Mouse (Mus musculus) ES-E14 (cell line): ENCODE results near the gene Ndufa5. TPM values are rescaled to one million over a fixed set of nuclear protein-coding genes. Genes with fewer than 3 reads are reported as not detected.

Source experiments
- DNase-seq: peaks from one replicate; pipeline ENCODE4 v3.0.0-alpha.2; 2013; ENCODE audit warnings: low read depth, low spot score
- H3K27ac ChIP-seq: 2 replicates; pipeline ENCODE4 v1.5.1; 2012; ENCODE audit warnings: low read depth, mild to moderate bottlenecking, low read length, moderate library complexity, mixed read lengths; ENCODE audit not compliant: poor library complexity, insufficient read depth, severe bottlenecking
- H3K36me3 ChIP-seq: 2 replicates; pipeline ENCODE4 v1.6.1; 2012; ENCODE audit warnings: mild to moderate bottlenecking, low read length, moderate library complexity, mixed read lengths; ENCODE audit not compliant: control insufficient read depth, poor library complexity, insufficient read depth, severe bottlenecking
- H3K4me1 ChIP-seq, 2 experiments: fragments of 150-350 bp in 1 of 2; sonication (generic) in 1 of 2; 2 replicates each; pipeline ENCODE4 v1.6.1; 2012; ENCODE audit warnings: low read length in 2 of 2, mild to moderate bottlenecking in 1 of 2, mixed read lengths in 1 of 2; ENCODE audit not compliant: control insufficient read depth in 2 of 2, insufficient read depth in 2 of 2, poor library complexity in 1 of 2
- H3K4me3 ChIP-seq, 2 experiments: fragments of 150-350 bp in 1 of 2; sonication (generic) in 1 of 2; 2 replicates each; pipeline ENCODE4 v1.5.1; 2012; ENCODE audit warnings: low read length in 2 of 2, low read depth in 1 of 2, mild to moderate bottlenecking in 1 of 2, mixed read lengths in 1 of 2; ENCODE audit not compliant: insufficient read depth in 1 of 2, poor library complexity in 1 of 2, severe bottlenecking in 1 of 2
- H3K9ac ChIP-seq: 2 replicates; pipeline ENCODE4 v1.6.1; 2012; ENCODE audit warnings: low read depth, mild to moderate bottlenecking, low read length, mixed read lengths; ENCODE audit not compliant: poor library complexity, insufficient read depth, severe bottlenecking
- H3K9me3 ChIP-seq: fragments of 150-350 bp; sonication (generic); 2 replicates; pipeline ENCODE4 v1.6.1; 2012; ENCODE audit warnings: low read depth, mild to moderate bottlenecking, low read length; ENCODE audit not compliant: control insufficient read depth, insufficient read depth
- CHD2 ChIP-seq: IDR thresholded peaks from 2 replicates; pipeline ENCODE4 v1.6.1; 2014; ENCODE audit warnings: mild to moderate bottlenecking, low read depth, low read length, inconsistent platforms
- HCFC1 ChIP-seq: IDR thresholded peaks from 2 replicates; pipeline ENCODE4 v1.6.1; 2012; ENCODE audit warnings: low read length, inconsistent platforms, borderline replicate concordance; ENCODE audit not compliant: insufficient read depth
- MAFK ChIP-seq: IDR thresholded peaks from 2 replicates; pipeline ENCODE4 v1.6.1; 2014; ENCODE audit warnings: mild to moderate bottlenecking, low read depth, low read length, inconsistent platforms; ENCODE audit not compliant: insufficient read depth
- ZC3H11A ChIP-seq: IDR thresholded peaks from 2 replicates; pipeline ENCODE4 v1.6.1; 2012; ENCODE audit warnings: low read depth, mild to moderate bottlenecking, inconsistent platforms, low read length, borderline replicate concordance
- ZNF384 ChIP-seq: IDR thresholded peaks from 2 replicates; pipeline ENCODE4 v1.6.1; 2012; ENCODE audit warnings: low read depth, low read length, inconsistent platforms
- in situ Hi-C, 2 experiments: fragments of 600-800 bp; cut with MboI; formaldehyde crosslinking; loops; one replicate each; pipeline ENCODE4 v1.15.1; 2025; ENCODE audit warnings: low sequenced_read_pairs in 2 of 2, inconsistent platforms in 1 of 2; ENCODE audit not compliant: unreplicated experiment in 2 of 2
- total RNA-seq: library from RNA; depleted of rRNA; stranded (reverse); fragments of 300-350 nt; gene quantifications from 2 replicates; pipeline ENCODE4 v1.2.3, GENCODE M21; 2012; rRNA removed

Gene Ndufa5
- total RNA-seq, 1 experiment = 182 TPM

DNA sequence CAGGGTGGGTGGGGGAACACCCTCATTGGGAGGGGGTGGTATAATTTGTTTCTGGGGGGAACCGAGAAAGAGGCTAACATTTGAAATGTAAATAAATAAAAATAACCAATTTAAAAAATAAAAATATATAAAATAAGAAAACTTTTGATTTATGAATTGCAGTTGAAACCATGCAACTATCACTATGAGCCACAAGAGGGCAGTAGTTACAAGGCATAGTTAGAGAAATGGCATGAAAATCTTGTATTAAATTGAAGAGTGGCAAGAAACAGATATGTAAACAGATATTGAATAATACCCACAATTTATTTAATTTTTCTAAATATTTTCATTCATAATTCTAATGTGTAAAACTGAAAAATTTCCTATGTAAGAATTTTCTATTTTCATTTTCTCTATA, 37.5 kb downstream of the Ndufa5 start:
- TF ChIP-seq HCFC1 (no peak), ZNF384 (no peak), MAFK (no peak), ZC3H11A (no peak), CHD2 (no peak)
- no peak overlapping the region for H3K27ac ChIP-seq
- DNase-seq = no peak
- no peak overlapping the region for H3K4me3 ChIP-seq
- no peak overlapping the region for H3K9ac ChIP-seq
- H3K9me3 ChIP-seq = no peaks in the 10 kb centered on the region
- in situ Hi-C loops = no loop called here
- no peaks in the 10 kb centered on the region for H3K36me3 ChIP-seq
- H3K4me1 ChIP-seq = no peaks in the 10 kb centered on the region

DNA sequence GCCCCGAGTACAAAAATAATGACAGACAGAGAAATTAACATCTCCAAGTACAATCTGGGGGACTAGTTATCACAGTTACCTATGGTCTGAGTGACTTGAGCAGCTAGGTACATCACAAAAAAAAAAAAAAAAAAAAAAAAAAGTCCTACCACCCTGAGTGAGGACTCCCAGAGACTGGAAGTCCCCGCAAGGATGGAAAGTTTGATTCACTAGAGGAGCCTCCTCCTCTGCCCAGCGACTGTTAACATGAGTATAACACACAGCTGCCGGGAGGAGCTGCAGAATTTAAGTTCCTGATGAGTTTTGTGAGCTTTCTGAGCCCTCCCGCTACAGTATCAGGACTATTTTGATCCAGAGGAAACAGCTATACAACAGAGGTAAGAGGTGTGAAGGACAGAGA, 41.3 kb downstream of the Ndufa5 start:
- H3K27ac ChIP-seq = no peak overlapping the region
- no peaks in the 10 kb centered on the region for H3K4me1 ChIP-seq
- no peaks in the 10 kb centered on the region for H3K36me3 ChIP-seq
- no peak overlapping the region for H3K9ac ChIP-seq
- H3K9me3 ChIP-seq = no peaks in the 10 kb centered on the region
- TF ChIP-seq HCFC1 (no peak), ZNF384 (no peak), MAFK (no peak), ZC3H11A (no peak), CHD2 (no peak)
- in situ Hi-C loops = no loop called here
- no peak overlapping the region for H3K4me3 ChIP-seq
- DNase-seq = no peak

DNA sequence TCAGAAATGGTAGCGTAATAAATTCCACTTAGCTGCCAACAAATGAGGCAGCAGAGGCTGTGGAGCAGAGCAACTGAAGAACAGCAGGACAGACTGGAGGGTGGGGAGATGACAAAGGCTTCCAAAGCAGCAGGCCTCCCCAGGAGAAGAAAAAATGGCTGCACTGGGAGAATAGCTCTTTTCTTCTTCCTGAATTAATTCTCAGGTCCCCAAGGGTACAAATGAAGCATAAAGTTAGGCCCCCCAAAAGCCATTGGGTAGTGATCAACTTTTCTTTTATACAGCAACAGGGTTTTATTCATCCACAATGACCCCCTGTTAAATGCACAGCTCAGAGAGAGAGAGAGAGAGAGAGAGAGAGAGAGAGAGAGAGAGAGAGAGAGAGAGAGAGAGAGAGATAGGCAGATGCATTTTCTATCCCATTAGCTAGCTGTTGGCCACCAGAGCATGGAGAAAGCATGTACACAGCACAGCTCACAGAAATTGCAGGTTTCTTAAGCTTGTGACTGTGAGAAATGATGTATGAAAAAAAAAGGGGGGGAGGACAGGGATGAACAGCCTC, 57.2 kb downstream of the Ndufa5 start:
- H3K4me1 ChIP-seq = no peaks in the 10 kb centered on the region
- H3K4me3 ChIP-seq = no peak overlapping the region
- no peaks in the 10 kb centered on the region for H3K9me3 ChIP-seq
- no peak for DNase-seq
- H3K9ac ChIP-seq = no peak overlapping the region
- H3K36me3 ChIP-seq = no peaks in the 10 kb centered on the region
- in situ Hi-C loops = no loop called here
- TF ChIP-seq ZNF384 (no peak), HCFC1 (no peak), MAFK (no peak), ZC3H11A (no peak), CHD2 (no peak)
- no peak overlapping the region for H3K27ac ChIP-seq

DNA sequence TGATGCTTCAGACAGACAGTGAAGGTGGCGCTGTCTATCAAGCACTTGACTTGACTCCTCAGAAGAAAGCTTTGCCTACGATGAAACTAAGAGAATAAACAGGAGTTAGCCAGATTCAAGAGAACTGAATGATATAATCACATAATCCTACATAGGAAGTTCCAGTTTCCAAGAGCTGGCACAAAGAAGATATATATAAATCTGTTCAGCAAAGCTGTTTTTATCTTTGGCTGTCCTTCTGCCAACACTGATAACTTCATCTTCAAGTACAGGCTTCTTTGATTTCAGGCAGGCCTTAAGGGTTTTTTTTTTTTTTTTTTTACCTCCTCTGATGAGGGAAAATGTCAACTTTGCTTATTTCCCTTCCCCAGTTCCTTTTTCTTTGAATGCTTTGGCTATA, 57.7 kb downstream of the Ndufa5 start:
- Histone ChIP-seq H3K9me3 (no peaks in the 10 kb centered on the region), H3K36me3 (no peaks in the 10 kb centered on the region), H3K4me1 (no peaks in the 10 kb centered on the region), H3K27ac (no peak overlapping the region), H3K9ac (no peak overlapping the region), H3K4me3 (no peak overlapping the region)
- TF ChIP-seq ZNF384 = no peak
- TF ChIP-seq CHD2 = no peak
- no peak for TF ChIP-seq HCFC1
- in situ Hi-C loops = no loop called here
- no peak for DNase-seq

Other genes with a start within 250 kb of the Ndufa5 start
- 0.36 and 0.37 TPM in 2 replicates for gene Iqub, start 12.9 kb downstream of the Ndufa5 start, total RNA-seq
- gene Asb15, start 131 bp upstream of the Ndufa5 start, total RNA-seq = not detected in 2 replicates
- gene Lmod2, start 69.7 kb upstream of the Ndufa5 start, total RNA-seq = 0.11 TPM in 1 of 2 replicates, not detected in the other
- gene Wasl, start 137.0 kb upstream of the Ndufa5 start, total RNA-seq = 18.5 and 20.3 TPM in 2 replicates
- not detected in 2 replicates for gene Hyal6, start 205.2 kb upstream of the Ndufa5 start, total RNA-seq
- not detected in 2 replicates for gene Hyal4, start 220.3 kb upstream of the Ndufa5 start, total RNA-seq